ENCODE assay signal across 32 mouse cellular contexts in genomic region chr7:51454989-51455692, GRCm38 (mm10). TPM values are rescaled to one million over a fixed set of nuclear protein-coding genes. Genes with fewer than 3 reads are reported as not detected.
A peak's percentile ranks its signal among the peaks of the same experiment; 100 is the strongest.
DNase-seq lines count a peak whose midpoint lies in the region; ATAC-seq and TF ChIP-seq lines count a peak whose summit lies in the region.
"Had no signal": no experiment of that assay in that cellular context is flagged by ENCODE, and none has a peak within 500 bp of the region (broad histone marks: within the 10 kb centered on the region; RNA-seq: fewer than 3 reads in every experiment).

No protein-coding gene starts in this region.

- intact Hi-C loops in heart, postnatal 14 days (cut with DNase I), result no loop called here

- no peak overlapping the region for H3K9ac ChIP-seq in forebrain, postnatal 0 days
- H3K9ac ChIP-seq in forebrain, embryonic 14.5 days (ENCODE audit: low read length), result no peak overlapping the region
- H3K9ac ChIP-seq in heart, embryonic 14.5 days (ENCODE audit: low read length), result no peak overlapping the region
- H3K9ac ChIP-seq in lung, embryonic 16.5 days (ENCODE audit: low read length), result no peak overlapping the region
- no peak overlapping the region for H3K9ac ChIP-seq in lung, postnatal 0 days (replicated peaks; ENCODE audit: low read depth)
- H3K9ac ChIP-seq: forebrain, embryonic 15.5 days; limb, embryonic 13.5 days; neural tube, embryonic 12.5 days had no signal

- 0 out of 2 replicates have a peak, but pooled peaks have one; percentile 12 for ATAC-seq in forebrain, postnatal 0 days
- no peak for ATAC-seq in forebrain, embryonic 14.5 days
- ATAC-seq in heart, embryonic 14.5 days (ENCODE audit: insufficient number of reproducible peaks, insufficient read depth, low FRiP score, low read depth), result no peak; the same call in 1 of the 2 replicates
- peak; percentile 49; the same call in 1 of the 2 replicates for ATAC-seq in lung, embryonic 16.5 days (ENCODE audit: low read depth)
- no peak for ATAC-seq in lung, postnatal 0 days
- ATAC-seq in monocyte, adult 5-6 weeks (replicated peaks; ENCODE audit: insufficient number of reproducible peaks, low FRiP score, low TSS enrichment, poor library complexity, severe bottlenecking), result no peak
- ATAC-seq: forebrain, embryonic 15.5 days; hindbrain, embryonic 16.5 days; midbrain, embryonic 16.5 days; Patski had no signal

- TF ChIP-seq CTCF in forebrain, postnatal 0 days (IDR thresholded peaks at IDR 0.05; ENCODE audit: low read depth), result no peak
- no peak for TF ChIP-seq CTCF in lung, postnatal 0 days (IDR thresholded peaks at IDR 0.05)

- H3K27ac ChIP-seq in forebrain, postnatal 0 days (ENCODE audit: low read depth, low read length), result no peak overlapping the region
- no peak overlapping the region for H3K27ac ChIP-seq in forebrain, embryonic 14.5 days (ENCODE audit: low read depth, low read length)
- peak overlapping the region; percentile 69 to 70; a peak in 3 of 4 replicates for H3K27ac ChIP-seq in heart, embryonic 14.5 days (replicated peaks in 1 of 2; ENCODE audit: control insufficient read depth in 1 of 2, insufficient read depth in 1 of 2, low read depth in 2 of 2, low read length in 2 of 2)
- no peak overlapping the region for H3K27ac ChIP-seq in lung, embryonic 16.5 days (ENCODE audit: low read length)
- no peak overlapping the region for H3K27ac ChIP-seq in lung, postnatal 0 days (ENCODE audit: low read length)
- H3K27ac ChIP-seq: forebrain, embryonic 15.5 days; gastrocnemius, adult 2 months; kidney, postnatal 0 days; limb, embryonic 13.5 days; neural tube, embryonic 12.5 days; stomach, postnatal 0 days had no signal

- no peaks in the 10 kb centered on the region for H3K36me3 ChIP-seq in forebrain, postnatal 0 days (ENCODE audit: insufficient read depth)
- no peaks in the 10 kb centered on the region for H3K36me3 ChIP-seq in forebrain, embryonic 14.5 days (ENCODE audit: control insufficient read depth, insufficient read depth, low read length)
- no peaks in the 10 kb centered on the region for H3K36me3 ChIP-seq in heart, embryonic 14.5 days (ENCODE audit: control insufficient read depth, insufficient read depth, low read length)
- H3K36me3 ChIP-seq in lung, embryonic 16.5 days (ENCODE audit: control insufficient read depth, insufficient read depth, low read length), result no peaks in the 10 kb centered on the region
- H3K36me3 ChIP-seq in lung, postnatal 0 days (ENCODE audit: insufficient read depth, low read length), result no peaks in the 10 kb centered on the region
- H3K36me3 ChIP-seq: forebrain, embryonic 15.5 days; limb, embryonic 13.5 days; neural tube, embryonic 12.5 days had no signal

- DNase-seq in forebrain, postnatal 0 days, result no peak
- DNase-seq in forebrain, embryonic 14.5 days (ENCODE audit: low spot score), result no peak
- DNase-seq in heart, postnatal 14 days, result no peak
- DNase-seq in lung, postnatal 0 days (ENCODE audit: low spot score), result no peak
- DNase-seq: adrenal gland, postnatal 10 days; cerebellum, adult 11-12 months; cerebellum, adult 9-11 months; gastrocnemius, adult 2 months; gastrocnemius, postnatal 36 days; kidney, adult 18-20 months; kidney, postnatal 4 days; right cerebral cortex, adult 18-20 months; right cerebral cortex, postnatal 4 days; thymus, adult 18-20 months; thymus, postnatal 36 days had no signal

- no peaks in the 10 kb centered on the region for H3K27me3 ChIP-seq in forebrain, postnatal 0 days (ENCODE audit: insufficient read depth, low read length)
- H3K27me3 ChIP-seq in forebrain, embryonic 14.5 days (replicated peaks; ENCODE audit: control insufficient read depth, insufficient read depth, low read length), result no peaks in the 10 kb centered on the region
- H3K27me3 ChIP-seq in heart, embryonic 14.5 days (ENCODE audit: control insufficient read depth, insufficient read depth, low read length), result no peaks in the 10 kb centered on the region
- H3K27me3 ChIP-seq in lung, embryonic 16.5 days (ENCODE audit: control insufficient read depth, insufficient read depth, low read depth, low read length), result no peaks in the 10 kb centered on the region
- H3K27me3 ChIP-seq in lung, postnatal 0 days (replicated peaks; ENCODE audit: insufficient read depth, low read length), result no peaks in the 10 kb centered on the region
- H3K27me3 ChIP-seq: forebrain, embryonic 15.5 days; limb, embryonic 13.5 days; neural tube, embryonic 12.5 days; Patski had no signal

- no peak overlapping the region for H3K4me2 ChIP-seq in forebrain, postnatal 0 days (ENCODE audit: low read depth)
- H3K4me2 ChIP-seq in forebrain, embryonic 14.5 days (ENCODE audit: low read length), result no peak overlapping the region
- H3K4me2 ChIP-seq in heart, embryonic 14.5 days (ENCODE audit: low read length), result peak overlapping the region; percentile 19
- no peak overlapping the region for H3K4me2 ChIP-seq in lung, embryonic 16.5 days (ENCODE audit: low read depth, low read length)
- no peak overlapping the region for H3K4me2 ChIP-seq in lung, postnatal 0 days (replicated peaks; ENCODE audit: low read depth, low read length)
- H3K4me2 ChIP-seq: forebrain, embryonic 15.5 days; limb, embryonic 13.5 days; liver, embryonic 11.5 days; midbrain, embryonic 11.5 days; neural tube, embryonic 12.5 days had no signal

- H3K9me3 ChIP-seq in forebrain, postnatal 0 days (ENCODE audit: low read length), result no peaks in the 10 kb centered on the region
- H3K9me3 ChIP-seq in forebrain, embryonic 14.5 days (replicated peaks; ENCODE audit: control insufficient read depth, low read length), result no peaks in the 10 kb centered on the region
- no peaks in the 10 kb centered on the region for H3K9me3 ChIP-seq in heart, embryonic 14.5 days (ENCODE audit: control insufficient read depth, low read length)
- H3K9me3 ChIP-seq in lung, embryonic 16.5 days (ENCODE audit: control insufficient read depth, low read length), result no peaks in the 10 kb centered on the region
- H3K9me3 ChIP-seq in lung, postnatal 0 days (ENCODE audit: low read length), result no peaks in the 10 kb centered on the region
- H3K9me3 ChIP-seq: forebrain, embryonic 15.5 days; limb, embryonic 13.5 days; neural tube, embryonic 12.5 days had no signal

- TF ChIP-seq EP300 in lung, postnatal 0 days (IDR thresholded peaks at IDR 0.05), result no peak

- no peaks in the 10 kb centered on the region for H3K4me1 ChIP-seq in forebrain, postnatal 0 days (ENCODE audit: insufficient read depth)
- H3K4me1 ChIP-seq in forebrain, embryonic 14.5 days (ENCODE audit: control insufficient read depth, insufficient read depth, low read length), result no peaks in the 10 kb centered on the region
- H3K4me1 ChIP-seq in heart, embryonic 14.5 days (ENCODE audit: control insufficient read depth in 2 of 2, insufficient read depth in 2 of 2, low read length in 2 of 2), result peaks cover 2 to 3% of the 10 kb centered on the region in 2 experiments; a peak in 2 of 4 replicates
- no peaks in the 10 kb centered on the region for H3K4me1 ChIP-seq in lung, embryonic 16.5 days (replicated peaks; ENCODE audit: control insufficient read depth, insufficient read depth, low read length)
- no peaks in the 10 kb centered on the region for H3K4me1 ChIP-seq in lung, postnatal 0 days (ENCODE audit: insufficient read depth, low read depth, low read length)
- H3K4me1 ChIP-seq: forebrain, embryonic 15.5 days; limb, embryonic 13.5 days; neural tube, embryonic 12.5 days had no signal

- H3K4me3 ChIP-seq in forebrain, postnatal 0 days (ENCODE audit: low read depth, low read length), result no peak overlapping the region
- H3K4me3 ChIP-seq in forebrain, embryonic 14.5 days (ENCODE audit: low read depth, low read length), result no peak overlapping the region
- H3K4me3 ChIP-seq in heart, embryonic 14.5 days (ENCODE audit: control insufficient read depth in 1 of 2, insufficient read depth in 1 of 2, low read depth in 1 of 2, low read length in 2 of 2), result no peak overlapping the region
- H3K4me3 ChIP-seq in lung, embryonic 16.5 days (ENCODE audit: low read length), result no peak overlapping the region
- no peak overlapping the region for H3K4me3 ChIP-seq in lung, postnatal 0 days (ENCODE audit: low read depth, low read length)
- H3K4me3 ChIP-seq: forebrain, embryonic 15.5 days; gastrocnemius, adult 2 months; limb, embryonic 13.5 days; myocyte; neural tube, embryonic 12.5 days had no signal

- 84% methylated on average over 2 of the region's 2 CpGs for WGBS in forebrain, postnatal 0 days
- WGBS in forebrain, embryonic 14.5 days, result 93% methylated on average over 2 of the region's 2 CpGs
- 51% methylated on average over 2 of the region's 2 CpGs for WGBS in heart, embryonic 14.5 days
- WGBS in lung, embryonic 16.5 days, result 70% methylated on average over 2 of the region's 2 CpGs
- WGBS in lung, postnatal 0 days, result 74% methylated on average over 2 of the region's 2 CpGs

RNA-seq across cellular contexts. Expression of gene Ano5, which starts 55.7 kb away (rescaled TPM):
- 0.92 and 1.2 TPM in 2 replicates for total RNA-seq in forebrain, postnatal 0 days (2014; rRNA removed)
- 0.33 and 0.77 TPM in 2 replicates for polyA plus RNA-seq in forebrain, postnatal 0 days (2015; fragmentation: Nextera tagmentation; extraction: Ambion mirVana)
- 0.21 and 0.28 TPM in 2 replicates for polyA plus RNA-seq in forebrain, embryonic 14.5 days (2014; fragmentation: Nextera tagmentation; extraction: Ambion mirVana)
- 0.59 and 0.78 TPM in 2 replicates for polyA plus RNA-seq in heart, embryonic 14.5 days (2014; fragmentation: Nextera tagmentation; extraction: Ambion mirVana)
- total RNA-seq in heart, postnatal 14 days (2021), result under 1 TPM in 1 of 2 experiments, not detected in 1; 0.05 TPM
- 0.01 and 0.04 TPM in 2 replicates for polyA plus RNA-seq in lung, embryonic 16.5 days (2015; fragmentation: Nextera tagmentation; extraction: Ambion mirVana)
- 0.07 TPM in 2 replicates for polyA plus RNA-seq in lung, postnatal 0 days (2015; fragmentation: Nextera tagmentation; extraction: Ambion mirVana)
- not detected in 3 replicates for total RNA-seq in monocyte, adult 5-6 weeks (2017)
- total RNA-seq: megakaryocyte progenitor cell, adult 5-6 weeks; MEL had no signal
- polyA plus RNA-seq: liver, embryonic 16.5 days had no signal

Comparison
In these comparisons a context has a peak if more than half of its experiments do, and no peak if none do; other contexts are left out.
1. ATAC-seq: peak in forebrain, postnatal 0 days (single experiment) and lung, embryonic 16.5 days (single experiment); none in forebrain, embryonic 14.5 days (single experiment), heart, embryonic 14.5 days (single experiment), lung, postnatal 0 days (single experiment) and monocyte, adult 5-6 weeks (single experiment).
2. H3K27ac ChIP-seq: peak in heart, embryonic 14.5 days (2 of 2); none in forebrain, postnatal 0 days (single experiment), forebrain, embryonic 14.5 days (single experiment), lung, embryonic 16.5 days (single experiment) and lung, postnatal 0 days (single experiment).